17 mouse cellular contexts compared by ENCODE assay signal in genomic region chr1:106589141-106589540, GRCm38 (mm10).
"Had no signal": no experiment of that assay in that cellular context is flagged by ENCODE, and none has a peak within 500 bp of the region (broad histone marks: within the 10 kb centered on the region; RNA-seq: fewer than 3 reads in every experiment).

No protein-coding gene starts in this region.

- H3K4me2 ChIP-seq: liver, embryonic 11.5 days; liver, embryonic 15.5 days; midbrain, embryonic 11.5 days; midbrain, embryonic 15.5 days; neural tube, embryonic 13.5 days had no signal

- H3K9ac ChIP-seq: liver, embryonic 15.5 days; midbrain, embryonic 15.5 days; neural tube, embryonic 13.5 days had no signal

- DNase-seq: kidney, adult 8-10 months; kidney, postnatal 36 days; lung, adult 2 months; lung, postnatal 14 days; thymus, adult 18-20 months; thymus, postnatal 14 days had no signal

- H3K27ac ChIP-seq: layer of hippocampus, adult 2 months; limb, embryonic 10.5 days; liver, embryonic 15.5 days; macrophage; midbrain, embryonic 15.5 days; neural tube, embryonic 13.5 days had no signal

- H3K4me3 ChIP-seq: layer of hippocampus, adult 2 months; limb, embryonic 10.5 days; liver, embryonic 15.5 days; megakaryocyte, embryonic 14.5 days; midbrain, embryonic 15.5 days; neural tube, embryonic 13.5 days had no signal

- ATAC-seq: inflammation-experienced regulatory T-cells, adult 6 months; intestine, postnatal 0 days; midbrain, embryonic 15.5 days had no signal

- H3K9me3 ChIP-seq: limb, embryonic 10.5 days; liver, embryonic 15.5 days; midbrain, embryonic 15.5 days; neural tube, embryonic 13.5 days had no signal

- H3K27me3 ChIP-seq: liver, embryonic 15.5 days; midbrain, embryonic 15.5 days; neural tube, embryonic 13.5 days had no signal

- H3K36me3 ChIP-seq: limb, embryonic 10.5 days; liver, embryonic 15.5 days; midbrain, embryonic 15.5 days; neural tube, embryonic 13.5 days had no signal

- H3K4me1 ChIP-seq: limb, embryonic 10.5 days; liver, embryonic 15.5 days; midbrain, embryonic 15.5 days had no signal
